Mouse (Mus musculus): Measurements from ENCODE around the gene Msn. TPM values are rescaled to one million over a fixed set of nuclear protein-coding genes. Genes with fewer than 3 reads are reported as not detected.

Msn gene
- 1,141 TPM for polyA plus RNA-seq (2017; shearing (Covaris generic))

GRCm38 (mm10) chrX:96095509-96096499 is at the start of gene Msn:
Msn (plus strand) TSS chrX:96096042.

Other genes with a start within 250 kb of the Msn start
- gene Las1l, start 139.1 kb upstream of the Msn start, polyA plus RNA-seq (2017; shearing (Covaris generic)) = 80.0 TPM
- not detected for gene Vsig4, start 197.4 kb downstream of the Msn start, polyA plus RNA-seq (2017; shearing (Covaris generic))